Mouse (Mus musculus) MEL (cell line): ENCODE results near the gene Prm1. TPM values are rescaled to one million over a fixed set of nuclear protein-coding genes. Genes with fewer than 3 reads are reported as not detected.
A peak's percentile ranks its signal among the peaks of the same experiment; 100 is the strongest.

Experiments used
- DNase-seq: peaks from one replicate; pipeline ENCODE4 v3.0.0; 2011; ENCODE audit warnings: low read depth, low spot score
- H3K27ac ChIP-seq: 2 replicates; pipeline ENCODE4 v1.5.1; 2012; ENCODE audit warnings: low read depth, mild to moderate bottlenecking, control low read depth, low read length, moderate library complexity; ENCODE audit not compliant: control insufficient read depth
- H3K27me3 ChIP-seq, 2 experiments: fragments of 150-350 bp in 1 of 2; sonication (generic) in 1 of 2; 2 replicates each; pipeline ENCODE4 v1.6.1; 2012; ENCODE audit warnings: low read length in 2 of 2, mild to moderate bottlenecking in 2 of 2, improper control_type of control experiment in 1 of 2, moderate library complexity in 1 of 2; ENCODE audit not compliant: insufficient read depth in 2 of 2, control insufficient read depth in 1 of 2
- H3K36me3 ChIP-seq, 2 experiments: 2 replicates each; pipeline ENCODE4 v1.6.1; 2012 to 2014; ENCODE audit warnings: low read length in 2 of 2, improper control_type of control experiment in 1 of 2, inconsistent platforms in 1 of 2, mild to moderate bottlenecking in 1 of 2; ENCODE audit not compliant: insufficient read depth in 2 of 2, control insufficient read depth in 1 of 2
- H3K4me1 ChIP-seq, 2 experiments: fragments of 150-350 bp in 1 of 2; sonication (generic) in 1 of 2; 2 replicates each; pipeline ENCODE4 v1.6.1; 2012; ENCODE audit warnings: low read length in 2 of 2, improper control_type of control experiment in 1 of 2, mild to moderate bottlenecking in 1 of 2; ENCODE audit not compliant: insufficient read depth in 2 of 2, control insufficient read depth in 1 of 2
- H3K4me3 ChIP-seq, 2 experiments: fragments of 150-350 bp in 1 of 2; sonication (generic) in 1 of 2; 2 replicates each; pipeline ENCODE4 v1.5.1; 2012; ENCODE audit warnings: low read depth in 2 of 2, low read length in 2 of 2, mild to moderate bottlenecking in 2 of 2, moderate library complexity in 2 of 2, control low read depth in 1 of 2, improper control_type of control experiment in 1 of 2; ENCODE audit not compliant: control insufficient read depth in 1 of 2, insufficient read depth in 1 of 2
- H3K79me2 ChIP-seq: 2 replicates; pipeline ENCODE4 v1.6.1; 2012; ENCODE audit warnings: mild to moderate bottlenecking, low read length, moderate library complexity; ENCODE audit not compliant: control insufficient read depth, poor library complexity, insufficient read depth
- H3K9ac ChIP-seq: 2 replicates; pipeline ENCODE4 v1.6.1; 2012; ENCODE audit warnings: low read depth, mild to moderate bottlenecking, control low read depth, low read length, moderate library complexity; ENCODE audit not compliant: control insufficient read depth, poor library complexity, severe bottlenecking
- H3K9me3 ChIP-seq: fragments of 150-350 bp; sonication (generic); replicated peaks from 2 replicates; pipeline ENCODE4 v1.6.1; 2012; ENCODE audit warnings: mild to moderate bottlenecking, low read length, improper control_type of control experiment, moderate library complexity; ENCODE audit not compliant: insufficient read depth
- BHLHE40 ChIP-seq: IDR thresholded peaks from 2 replicates; pipeline ENCODE4 v1.6.1; 2012; ENCODE audit warnings: low read depth, mild to moderate bottlenecking, inconsistent platforms, low read length, improper control_type of control experiment, borderline replicate concordance
- ELF1 ChIP-seq: IDR thresholded peaks from 2 replicates; pipeline ENCODE4 v1.6.1; 2014; ENCODE audit warnings: low read depth, mild to moderate bottlenecking, inconsistent platforms, low read length, improper control_type of control experiment, moderate library complexity
- EP300 ChIP-seq, 2 experiments: IDR thresholded peaks; 2 replicates each; pipeline ENCODE4 v1.6.1; 2011; ENCODE audit warnings: improper control_type of control experiment in 2 of 2, low read length in 2 of 2, low read depth in 1 of 2, mild to moderate bottlenecking in 1 of 2
- ETS1 ChIP-seq: IDR thresholded peaks from 2 replicates; pipeline ENCODE4 v1.6.1; 2012; ENCODE audit warnings: low read depth, mild to moderate bottlenecking, inconsistent platforms, low read length, improper control_type of control experiment, moderate library complexity
- GATA1 ChIP-seq: IDR thresholded peaks from 2 replicates; pipeline ENCODE4 v1.6.1; 2011; ENCODE audit warnings: low read depth, low read length, improper control_type of control experiment
- JUND ChIP-seq: IDR thresholded peaks from 2 replicates; pipeline ENCODE4 v1.6.1; 2011; ENCODE audit warnings: low read depth, mild to moderate bottlenecking, improper control_type of control experiment, low read length
- MAFK ChIP-seq: IDR thresholded peaks from 2 replicates; pipeline ENCODE4 v1.6.1; 2011; ENCODE audit warnings: low read depth, mild to moderate bottlenecking, low read length, improper control_type of control experiment, borderline replicate concordance
- MAZ ChIP-seq: IDR thresholded peaks from 2 replicates; pipeline ENCODE4 v1.6.1; 2012; ENCODE audit warnings: low read depth, mild to moderate bottlenecking, inconsistent platforms, low read length, improper control_type of control experiment
- POLR2A ChIP-seq, 2 experiments: IDR thresholded peaks; 2 replicates each; pipeline ENCODE4 v1.6.1; 2011 to 2012; ENCODE audit warnings: low read length in 2 of 2, mild to moderate bottlenecking in 2 of 2, control low read depth in 1 of 2, improper control_type of control experiment in 1 of 2, low read depth in 1 of 2, moderate library complexity in 1 of 2; ENCODE audit not compliant: control insufficient read depth in 1 of 2, insufficient read depth in 1 of 2, poor library complexity in 1 of 2
- POLR2AphosphoS2 ChIP-seq: IDR thresholded peaks from 2 replicates; pipeline ENCODE4 v1.6.1; 2011; ENCODE audit warnings: low read length, improper control_type of control experiment
- RAD21 ChIP-seq: IDR thresholded peaks from 2 replicates; pipeline ENCODE4 v1.6.1; 2011; ENCODE audit warnings: mild to moderate bottlenecking, low read depth, low read length, improper control_type of control experiment
- RCOR1 ChIP-seq: IDR thresholded peaks from 2 replicates; pipeline ENCODE4 v1.6.1; 2012; ENCODE audit warnings: low read depth, mild to moderate bottlenecking, inconsistent platforms, low read length, improper control_type of control experiment
- SIN3A ChIP-seq: IDR thresholded peaks from 2 replicates; pipeline ENCODE4 v1.6.1; 2012; ENCODE audit warnings: low read length, improper control_type of control experiment, inconsistent platforms
- SMC3 ChIP-seq: IDR thresholded peaks from 2 replicates; pipeline ENCODE4 v1.6.1; 2011; ENCODE audit warnings: low read depth, low read length, improper control_type of control experiment
- TAL1 ChIP-seq: IDR thresholded peaks from 2 replicates; pipeline ENCODE4 v1.6.1; 2012; ENCODE audit warnings: mild to moderate bottlenecking, inconsistent platforms, low read length, moderate library complexity, mixed read lengths
- TBP ChIP-seq: IDR thresholded peaks from 2 replicates; pipeline ENCODE4 v1.8.0; 2011; ENCODE audit warnings: low read depth, low read length, improper control_type of control experiment
- TCF12 ChIP-seq: IDR thresholded peaks from 2 replicates; pipeline ENCODE4 v1.6.1; 2014; ENCODE audit warnings: low read depth, mild to moderate bottlenecking, inconsistent platforms, low read length, improper control_type of control experiment, moderate library complexity
- ZNF384 ChIP-seq: IDR thresholded peaks from 2 replicates; pipeline ENCODE4 v1.6.1; 2012; ENCODE audit warnings: low read depth, mild to moderate bottlenecking, inconsistent platforms, low read length, improper control_type of control experiment
- polyA plus RNA-seq, 2 experiments: library from polyadenylated mRNA; stranded (reverse) in 1 of 2; unstranded in 1 of 2; fragments of >175 nt in 1 of 2; fragments of >200 nt in 1 of 2; gene quantifications; 2 replicates each; pipeline versions ENCODE4 v1.2.1 to v1.2.4; 2012; ENCODE audit warnings: low replicate concordance in 2 of 2, low read depth in 1 of 2; ENCODE audit not compliant: insufficient read length in 2 of 2, insufficient read depth in 1 of 2, missing spikeins in 1 of 2
- total RNA-seq: library from RNA; depleted of rRNA; stranded (reverse); fragments of 300-350 nt; gene quantifications from 2 replicates; pipeline ENCODE4 v1.2.3, GENCODE M21; 2012

The Prm1 gene
- total and polyA plus RNA-seq, 3 experiments = not detected

DNA sequence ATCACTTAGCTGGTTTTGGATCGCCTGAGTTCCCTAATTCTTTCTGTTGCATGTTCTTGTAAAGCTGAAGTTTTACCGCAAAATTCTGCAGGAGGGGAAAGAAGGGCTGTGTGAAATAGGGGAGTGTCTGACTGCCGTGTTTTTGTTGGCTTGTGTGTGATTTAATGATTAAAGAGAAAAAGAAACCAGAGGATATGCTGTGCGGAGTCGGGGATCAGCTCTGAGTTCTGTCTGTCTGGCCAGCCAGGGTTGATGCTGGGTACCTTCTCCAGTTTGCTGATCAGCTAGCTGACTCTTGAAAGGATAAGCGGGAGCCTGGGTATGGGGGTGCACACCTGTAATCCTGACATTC, 38.7 kb upstream of the Prm1 start:
- no peak for DNase-seq
- Histone ChIP-seq H3K9ac (no peak overlapping the region), H3K27ac (no peak overlapping the region), H3K27me3 (no peaks in the 10 kb centered on the region), H3K36me3 (0 out of 4 replicates have a peak, but pooled peaks cover 0 to 3% of the 10 kb centered on the region in 2 experiments), H3K4me1 (peaks cover 0 to 10% of the 10 kb centered on the region in 2 experiments; a peak in 2 of 4 replicates)
- TF ChIP-seq MAFK (no peak), GATA1 (no peak)
- TF ChIP-seq, all 39 proteins: peak for 0
- Histone ChIP-seq H3K9me3 (no peaks in the 10 kb centered on the region), H3K4me3 (peak overlapping the region; percentile 28 to 32; a peak in 3 of 4 replicates), H3K79me2 (no peaks in the 10 kb centered on the region)

DNA sequence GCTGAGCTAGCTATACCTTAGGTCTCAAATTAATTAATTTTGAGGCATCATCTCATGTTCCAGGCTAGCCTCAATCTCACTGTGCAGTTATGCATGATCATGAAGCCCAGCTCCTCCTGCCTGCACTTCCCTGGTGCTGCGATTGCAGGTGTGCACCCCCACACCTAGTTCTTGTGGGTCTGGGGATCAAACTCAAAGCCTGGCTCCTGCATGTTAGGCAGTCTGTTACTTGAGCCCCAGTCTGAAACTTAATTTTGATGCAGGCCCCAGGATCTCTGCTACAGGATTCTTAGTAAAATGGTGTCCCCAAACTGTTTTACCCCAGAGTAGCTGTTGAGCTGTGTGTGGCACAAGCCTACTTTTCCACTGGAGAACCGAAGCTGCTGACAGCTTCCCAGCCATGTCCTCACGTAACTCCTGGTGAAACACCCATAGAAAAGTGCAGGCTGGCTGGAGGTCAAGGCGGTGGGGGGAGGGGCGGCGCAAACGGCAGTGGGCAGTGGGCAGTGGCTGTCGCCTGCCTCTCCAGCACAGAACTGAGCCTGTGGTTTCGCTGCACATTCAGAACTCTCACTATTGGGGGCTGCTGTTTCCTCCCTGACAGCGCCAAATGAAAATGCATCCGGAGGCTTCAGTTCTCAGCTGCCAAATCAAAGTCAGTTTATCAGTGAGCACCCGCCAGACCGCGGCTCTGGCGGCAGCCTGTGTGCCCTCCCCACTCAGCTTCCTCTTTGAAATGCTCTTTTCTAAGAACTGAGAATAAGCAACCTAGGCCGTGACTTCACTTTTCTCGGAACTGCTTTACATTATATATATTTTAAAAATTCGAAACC, 38.1 kb upstream of the Prm1 start:
- peaks cover 0 to 10% of the 10 kb centered on the region in 2 experiments; a peak in 2 of 4 replicates for H3K4me1 ChIP-seq
- TF ChIP-seq TCF12 = peak; percentile 65
- peak; percentile 73 for TF ChIP-seq TAL1
- no peak for TF ChIP-seq POLR2AphosphoS2
- no peak for TF ChIP-seq ZNF384
- TF ChIP-seq ETS1 = peak; percentile 82
- peak; percentile 76 for TF ChIP-seq GATA1
- TF ChIP-seq ELF1 = no peak
- TF ChIP-seq MAFK = peak; percentile 24; the same call in 1 of the 2 replicates
- TF ChIP-seq RAD21 = no peak
- TF ChIP-seq TBP = no peak
- TF ChIP-seq RCOR1 = peak; percentile 99
- TF ChIP-seq POLR2A (IDR thresholded peaks at IDR 0.05; ENCODE audit: control insufficient read depth in 1 of 2, insufficient read depth in 1 of 2, low read depth in 1 of 2, low read length in 2 of 2, poor library complexity in 1 of 2) = no peak
- TF ChIP-seq SMC3 = no peak
- no peak for TF ChIP-seq JUND
- peak; percentile 69; the same call in 1 of the 2 replicates for TF ChIP-seq MAZ
- peak; percentile 65 for TF ChIP-seq SIN3A
- TF ChIP-seq BHLHE40 = peak; percentile 79; the same call in 1 of the 2 replicates
- peak; percentile 57 to 73 for TF ChIP-seq EP300 (IDR thresholded peaks at IDR 0.05; ENCODE audit: low read depth in 1 of 2, low read length in 2 of 2)
- no peaks in the 10 kb centered on the region for H3K79me2 ChIP-seq
- H3K9me3 ChIP-seq = no peaks in the 10 kb centered on the region
- 0 out of 4 replicates have a peak, but pooled peaks cover 0 to 3% of the 10 kb centered on the region in 2 experiments for H3K36me3 ChIP-seq
- H3K27ac ChIP-seq = no peak overlapping the region
- peak; percentile 90 for DNase-seq
- H3K9ac ChIP-seq = no peak overlapping the region
- H3K4me3 ChIP-seq = peak overlapping the region; percentile 28 to 32; a peak in 3 of 4 replicates
- H3K27me3 ChIP-seq = no peaks in the 10 kb centered on the region
